Mouse (Mus musculus) heart, embryonic 10.5 days (tissue): ENCODE measurements around the gene Asic3. TPM values are rescaled to one million over a fixed set of nuclear protein-coding genes. Genes with fewer than 3 reads are reported as not detected.
"Not testable (repeated sequence)": the region's sequence is repeated elsewhere in the genome, so short reads cannot be mapped to it uniquely, and the experiment has no call there.

Source experiments
- DNase-seq: peaks from one replicate; pipeline ENCODE4 v3.0.0-alpha.2; 2017; ENCODE audit warnings: low spot score
- H3K27ac ChIP-seq: fragments of 300-500 bp; sonication (generic); 2 replicates; pipeline ENCODE4 v1.5.1; 2016; ENCODE audit warnings: mild to moderate bottlenecking
- H3K27me3 ChIP-seq: fragments of 300-500 bp; sonication (generic); 2 replicates; pipeline ENCODE4 v1.6.1; 2016; ENCODE audit warnings: mild to moderate bottlenecking; ENCODE audit not compliant: poor library complexity, insufficient read depth, severe bottlenecking
- H3K36me3 ChIP-seq: fragments of 300-500 bp; sonication (generic); 2 replicates; pipeline ENCODE4 v1.6.1; 2016; ENCODE audit warnings: mild to moderate bottlenecking, moderate library complexity
- H3K4me1 ChIP-seq: fragments of 300-500 bp; sonication (generic); 2 replicates; pipeline ENCODE4 v1.6.1; 2016; ENCODE audit warnings: mild to moderate bottlenecking
- H3K4me3 ChIP-seq: fragments of 300-500 bp; sonication (generic); 2 replicates; pipeline ENCODE4 v1.5.1; 2016; ENCODE audit warnings: mild to moderate bottlenecking, moderate library complexity
- H3K9me3 ChIP-seq: fragments of 300-500 bp; sonication (generic); 2 replicates; pipeline ENCODE4 v1.6.1; 2016; ENCODE audit warnings: mild to moderate bottlenecking, moderate library complexity
- WGBS: fragments of 180-500 bp; shearing (Covaris S2); methylation state at CpG from one replicate; pipeline ENCODE4 v1.1.7; 2016; 5-methylcytosine and 5-hydroxymethylcytosine counted together
- polyA plus RNA-seq: library from polyadenylated mRNA; unstranded; fragments of >200 nt; fragmentation: Nextera tagmentation; extraction: Ambion mirVana; gene quantifications from 2 replicates; pipeline ENCODE4 v1.2.1, GENCODE M21; 2016

Gene Asic3
- polyA plus RNA-seq, 1 experiment from 2014 or later = 0.11 TPM

- Histone ChIP-seq H3K4me3 (no peak within 1 kb of the TSS), H3K36me3 (peaks cover 2% of the 10 kb centered on the region; the same call in 1 of the 2 replicates), H3K4me1 (peaks cover 55% of the 10 kb centered on the region), H3K9me3 (no peaks in the 10 kb centered on the region), H3K27ac (0 out of 2 replicates have a peak within 1 kb of the TSS, but pooled peaks have one; percentile 1), H3K27me3 (peaks cover 24% of the 10 kb centered on the region)
- 78% methylated on average over 7 of the region's 7 CpGs for WGBS
- no peak for DNase-seq
Measured at GRCm38 (mm10) chr5:24391864-24392263, 21.3 kb upstream of the Asic3 start, which contains the start of gene Atg9b. Atg9b (minus strand) TSS chr5:24392143.

DNA sequence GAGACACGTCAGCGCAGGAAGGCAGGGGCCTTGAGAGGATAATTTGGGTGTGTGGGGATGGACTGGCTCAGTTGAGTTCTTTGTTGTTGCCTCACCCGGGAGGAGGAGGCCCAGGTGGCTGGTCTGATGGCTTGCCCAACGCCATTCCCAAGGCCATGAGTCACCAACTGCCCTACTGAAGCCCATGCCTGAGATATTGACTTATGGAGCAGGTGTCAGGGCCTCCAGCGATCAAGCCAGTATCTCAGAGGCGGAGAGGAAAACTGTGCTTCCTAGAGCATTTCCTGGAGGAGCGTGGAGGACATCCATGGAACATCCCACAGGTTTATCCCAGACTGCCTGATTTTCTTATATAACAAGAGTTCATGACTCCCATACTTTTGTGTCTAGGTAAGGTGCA lies 20.5 kb upstream of the Asic3 start:
- peaks cover 2% of the 10 kb centered on the region; the same call in 1 of the 2 replicates for H3K36me3 ChIP-seq
- WGBS = 63% methylated on average over 7 of the region's 7 CpGs
- no peaks in the 10 kb centered on the region for H3K9me3 ChIP-seq
- peaks cover 16% of the 10 kb centered on the region for H3K27me3 ChIP-seq
- H3K27ac ChIP-seq = 0 out of 2 replicates have a peak overlapping the region, but pooled peaks have one; percentile 1
- no peak for DNase-seq
- no peak overlapping the region for H3K4me3 ChIP-seq
- H3K4me1 ChIP-seq = peaks cover 46% of the 10 kb centered on the region

DNA sequence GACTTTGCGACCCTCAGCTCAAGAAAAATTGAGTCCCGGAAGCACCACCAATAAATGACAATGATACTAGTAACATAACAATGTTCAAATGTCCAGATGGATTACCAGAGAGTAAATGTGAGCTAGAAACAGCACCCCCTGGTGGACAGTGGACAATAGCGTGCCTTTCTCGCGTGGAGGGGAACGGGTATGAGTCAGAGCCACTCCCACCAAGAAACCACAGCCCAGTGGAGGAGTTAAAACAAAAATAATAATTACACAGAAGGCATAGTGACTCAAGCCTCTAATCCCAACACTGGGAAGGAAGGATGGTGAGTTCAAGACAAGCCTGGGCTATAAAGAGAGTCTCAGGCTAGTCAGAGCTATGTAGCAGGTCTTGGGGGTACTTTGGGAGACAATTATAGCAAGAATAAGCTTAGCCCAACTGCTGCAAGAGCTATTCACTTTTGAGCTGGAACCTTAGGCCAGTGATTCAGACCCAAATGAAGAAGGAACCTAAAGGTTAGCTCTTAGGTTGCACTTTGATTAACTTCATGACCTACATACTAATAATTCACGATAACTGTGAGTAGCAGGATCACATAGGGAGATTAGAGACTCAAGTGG lies 19.7 kb upstream of the Asic3 start, which contains the start of gene Abcb8:
TSS of gene Abcb8 (plus strand) at position 272 of the 606 bp plus-strand sequence.
- Histone ChIP-seq H3K27ac (peak within 1 kb of the TSS; percentile 96), H3K4me1 (peaks cover 44% of the 10 kb centered on the region), H3K9me3 (no peaks in the 10 kb centered on the region), H3K36me3 (peaks cover 2% of the 10 kb centered on the region; the same call in 1 of the 2 replicates), H3K27me3 (peaks cover 8% of the 10 kb centered on the region; the same call in 1 of the 2 replicates), H3K4me3 (peak within 1 kb of the TSS; percentile 74)
- 20% methylated on average over 7 of the region's 7 CpGs for WGBS
- DNase-seq = peak; percentile 87

DNA sequence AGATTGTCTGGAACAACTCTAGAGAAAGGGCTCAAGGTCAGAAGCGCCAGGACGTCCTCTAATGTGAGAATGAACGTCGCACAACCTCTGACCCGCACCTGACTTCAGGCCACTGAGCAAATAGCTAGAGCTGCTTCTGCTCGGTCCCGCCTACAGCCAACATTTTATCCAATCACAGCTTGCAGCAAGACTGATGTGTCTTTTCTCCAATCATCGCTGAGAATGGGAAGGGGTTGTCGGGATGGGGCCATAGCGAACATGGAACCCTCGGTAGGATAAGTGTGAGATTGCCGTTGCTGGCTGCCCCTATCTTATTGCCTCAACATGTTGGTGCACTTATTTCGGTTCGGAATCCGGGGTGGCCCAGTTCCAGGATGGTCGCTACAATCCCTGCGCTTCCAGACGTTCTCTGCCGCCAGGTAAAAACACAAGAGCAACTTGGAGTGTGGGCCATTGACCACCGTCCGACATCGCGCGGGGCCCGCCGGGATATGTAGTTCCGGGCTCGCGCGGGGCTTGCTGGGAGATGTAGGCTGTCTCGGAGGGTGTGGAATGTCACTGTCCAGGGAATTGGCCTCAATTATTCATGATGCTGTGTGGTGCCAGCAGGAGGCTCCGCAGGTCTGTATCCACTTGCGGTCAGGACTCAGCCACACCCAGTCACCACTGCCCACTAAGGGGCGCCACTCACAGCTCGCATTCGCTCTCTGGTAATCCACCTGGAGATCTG lies 18.9 kb upstream of the Asic3 start:
- WGBS = 2% methylated on average over 36 of the region's 36 CpGs

GRCm38 (mm10) chr5:24396254-24396653 lies 16.9 kb upstream of the Asic3 start:
- DNase-seq, H3K27ac ChIP-seq, H3K4me3 ChIP-seq, H3K27me3 ChIP-seq, H3K9me3 ChIP-seq: not testable (repeated sequence)
- peaks cover 46% of the 10 kb centered on the region for H3K4me1 ChIP-seq
- H3K36me3 ChIP-seq = peaks cover 20% of the 10 kb centered on the region
- 83% methylated on average over 6 of the region's 6 CpGs for WGBS

More for the DNA sequence above, 18.9 kb upstream of the Asic3 start:
- H3K4me3 ChIP-seq = peak overlapping the region; percentile 74
- peaks cover 4% of the 10 kb centered on the region; the same call in 1 of the 2 replicates for H3K27me3 ChIP-seq
- H3K36me3 ChIP-seq = peaks cover 5% of the 10 kb centered on the region; the same call in 1 of the 2 replicates
- H3K27ac ChIP-seq = peak overlapping the region; percentile 96
- peaks cover 42% of the 10 kb centered on the region for H3K4me1 ChIP-seq
- DNase-seq = peak; percentile 98
- no peaks in the 10 kb centered on the region for H3K9me3 ChIP-seq

DNA sequence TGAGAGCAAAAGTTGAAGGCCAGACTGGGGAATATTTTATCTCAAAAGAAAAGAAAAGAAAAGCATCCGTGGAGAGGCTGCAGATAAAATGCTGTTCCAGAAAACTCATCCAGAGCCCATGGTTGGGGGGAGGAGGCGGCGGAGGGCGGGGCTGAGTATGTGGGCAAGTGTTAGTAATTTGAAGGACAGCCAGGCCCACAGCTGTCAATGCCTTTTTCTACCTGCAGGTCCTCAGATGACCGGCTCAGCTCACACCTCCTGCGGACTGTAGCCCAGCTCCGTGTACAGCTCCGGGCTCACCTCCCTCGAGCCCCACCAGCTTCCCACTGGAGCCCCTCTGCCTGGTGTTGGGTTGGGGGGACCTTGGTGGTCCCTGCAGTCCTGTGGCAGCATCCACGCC lies 13.5 kb upstream of the Asic3 start:
- no peak for DNase-seq
- peaks cover 51% of the 10 kb centered on the region for H3K36me3 ChIP-seq

GRCm38 (mm10) chr5:24400362-24400761 lies 12.8 kb upstream of the Asic3 start:
- H3K27ac ChIP-seq = no peak overlapping the region
- H3K36me3 ChIP-seq = peaks cover 56% of the 10 kb centered on the region
- DNase-seq = no peak
- H3K9me3 ChIP-seq = no peaks in the 10 kb centered on the region
- H3K27me3 ChIP-seq = no peaks in the 10 kb centered on the region
- no peak overlapping the region for H3K4me3 ChIP-seq
- WGBS = 90% methylated on average over 11 of the region's 11 CpGs
- H3K4me1 ChIP-seq = peaks cover 35% of the 10 kb centered on the region

More for the DNA sequence above, 13.5 kb upstream of the Asic3 start:
- Histone ChIP-seq H3K27ac (no peak overlapping the region), H3K4me3 (no peak overlapping the region), H3K9me3 (no peaks in the 10 kb centered on the region), H3K4me1 (peaks cover 34% of the 10 kb centered on the region), H3K27me3 (no peaks in the 10 kb centered on the region)
- WGBS = 77% methylated on average over 10 of the region's 10 CpGs

DNA sequence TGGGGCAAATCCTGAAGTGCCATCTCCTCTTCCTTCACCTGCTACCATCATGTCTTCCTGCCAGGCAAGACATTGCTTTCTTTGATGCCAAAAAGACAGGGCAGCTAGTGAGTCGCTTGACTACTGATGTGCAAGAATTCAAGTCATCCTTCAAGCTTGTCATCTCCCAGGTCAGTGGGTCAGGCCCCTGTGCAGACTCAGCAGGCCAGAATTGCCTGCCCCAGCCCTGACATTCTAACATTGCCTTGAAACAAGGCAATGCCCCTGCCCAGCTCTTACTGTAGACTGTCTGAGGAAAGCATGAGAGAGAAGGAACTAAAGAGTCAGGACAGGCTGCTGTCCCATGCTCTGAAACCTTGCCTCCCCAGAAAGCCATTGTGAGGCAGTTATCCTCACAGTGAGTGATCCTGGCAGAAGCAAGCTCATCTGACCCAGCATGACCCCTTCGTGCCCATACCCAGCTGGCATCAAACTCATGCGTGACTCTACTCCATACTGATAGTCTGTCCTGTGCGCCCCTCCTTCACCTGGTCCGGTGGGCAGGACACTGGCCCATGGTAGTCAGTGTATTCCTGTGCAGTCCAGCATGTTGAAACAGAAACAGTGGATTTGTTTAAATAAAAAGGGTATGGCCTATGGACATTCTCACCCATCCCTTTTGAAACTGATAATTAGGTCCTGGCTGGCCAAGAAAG lies 12.1 kb upstream of the Asic3 start:
- Histone ChIP-seq H3K27ac (no peak overlapping the region), H3K4me1 (peaks cover 38% of the 10 kb centered on the region), H3K4me3 (no peak overlapping the region), H3K9me3 (no peaks in the 10 kb centered on the region), H3K27me3 (no peaks in the 10 kb centered on the region), H3K36me3 (peaks cover 63% of the 10 kb centered on the region)
- WGBS = 87% methylated on average over 5 of the region's 5 CpGs
- no peak for DNase-seq

DNA sequence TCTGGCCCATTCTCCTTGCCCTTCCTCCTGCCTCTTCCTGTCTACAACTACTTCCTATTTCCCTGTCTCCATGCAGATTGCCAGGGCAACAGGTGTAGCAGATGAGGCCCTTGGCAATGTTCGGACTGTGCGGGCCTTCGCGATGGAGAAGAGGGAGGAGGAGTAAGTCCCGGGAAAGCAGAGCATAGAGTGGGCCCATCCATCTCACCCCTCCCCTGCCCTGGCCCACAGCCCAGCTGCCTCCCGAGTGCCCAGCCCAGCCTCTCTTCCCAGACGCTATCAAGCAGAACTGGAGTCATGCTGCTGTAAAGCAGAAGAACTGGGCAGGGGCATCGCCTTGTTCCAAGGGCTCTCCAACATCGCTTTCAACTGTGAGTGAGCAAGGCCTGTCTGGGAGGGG lies 11.2 kb upstream of the Asic3 start:
- H3K9me3 ChIP-seq = no peaks in the 10 kb centered on the region
- no peaks in the 10 kb centered on the region for H3K27me3 ChIP-seq
- no peak overlapping the region for H3K27ac ChIP-seq
- no peak for DNase-seq
- H3K4me1 ChIP-seq = peaks cover 38% of the 10 kb centered on the region
- peaks cover 70% of the 10 kb centered on the region for H3K36me3 ChIP-seq
- no peak overlapping the region for H3K4me3 ChIP-seq
- WGBS = 79% methylated on average over 9 of the region's 9 CpGs

- peaks cover 93% of the 10 kb centered on the region for H3K36me3 ChIP-seq
- no peak overlapping the region for H3K4me3 ChIP-seq
- no peak for DNase-seq
Measured at GRCm38 (mm10) chr5:24404594-24405360, 8.4 kb upstream of the Asic3 start.

DNA sequence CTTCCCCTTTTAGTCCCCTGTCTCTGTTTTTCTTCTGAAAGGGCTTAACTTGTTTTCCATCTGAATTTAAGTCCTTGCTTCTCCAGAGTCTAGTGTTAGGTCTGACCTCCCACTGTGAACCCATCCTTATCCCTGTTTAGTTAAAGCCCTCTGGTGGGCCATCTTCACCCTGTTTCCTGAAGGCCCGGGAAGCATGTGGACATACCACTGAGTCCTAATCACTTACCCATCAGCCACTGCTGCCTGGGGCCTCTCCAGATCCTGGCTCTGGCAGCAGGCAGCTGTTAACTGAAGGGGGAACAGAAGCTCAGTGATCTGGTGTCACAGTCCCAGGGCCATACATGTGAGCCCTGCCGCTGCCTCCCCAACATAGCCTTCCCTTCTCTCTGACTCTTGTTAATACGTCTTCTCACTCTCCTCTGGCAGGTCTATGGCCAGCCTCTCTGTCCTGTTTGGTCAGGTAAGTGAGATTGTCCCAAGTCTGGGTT lies 7.8 kb upstream of the Asic3 start:
- WGBS = 52% methylated on average over 3 of the region's 3 CpGs
- no peak for DNase-seq
- H3K4me1 ChIP-seq = peaks cover 20% of the 10 kb centered on the region; the same call in 1 of the 2 replicates
- no peaks in the 10 kb centered on the region for H3K27me3 ChIP-seq
- H3K36me3 ChIP-seq = peaks cover 86% of the 10 kb centered on the region
- no peak overlapping the region for H3K4me3 ChIP-seq
- H3K27ac ChIP-seq = no peak overlapping the region
- H3K9me3 ChIP-seq = no peaks in the 10 kb centered on the region

More at GRCm38 (mm10) chr5:24404594-24405360, 8.4 kb upstream of the Asic3 start:
- Histone ChIP-seq H3K4me1 (peaks cover 26% of the 10 kb centered on the region), H3K27ac (no peak overlapping the region), H3K9me3 (no peaks in the 10 kb centered on the region), H3K27me3 (no peaks in the 10 kb centered on the region)
- WGBS = 79% methylated on average over 6 of the region's 6 CpGs

DNA sequence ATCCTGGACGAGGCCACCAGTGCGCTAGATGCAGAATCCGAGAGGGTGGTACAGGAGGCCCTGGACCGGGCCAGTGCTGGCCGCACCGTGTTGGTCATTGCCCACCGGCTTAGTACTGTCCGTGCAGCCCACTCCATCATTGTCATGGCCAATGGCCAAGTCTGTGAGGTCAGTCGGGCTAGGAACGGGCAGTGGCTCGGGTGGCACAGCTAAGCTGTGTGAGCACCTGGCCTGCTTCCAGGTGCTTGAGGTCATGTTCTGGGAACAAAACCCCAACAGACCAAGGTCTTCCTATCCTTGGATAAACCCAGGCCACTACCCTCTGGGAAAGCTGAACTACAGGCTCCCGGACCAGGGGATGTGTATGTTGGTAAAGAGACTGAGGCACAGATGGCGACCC lies 4.5 kb upstream of the Asic3 start:
- 93% methylated on average over 13 of the region's 13 CpGs for WGBS
- Histone ChIP-seq H3K27me3 (peaks cover 8% of the 10 kb centered on the region), H3K9me3 (no peaks in the 10 kb centered on the region), H3K36me3 (peaks cover 57% of the 10 kb centered on the region), H3K27ac (no peak overlapping the region), H3K4me1 (peaks cover 24% of the 10 kb centered on the region), H3K4me3 (no peak overlapping the region)
- DNase-seq = no peak
